Mouse (Mus musculus) inflammation-experienced regulatory T-cells, adult 6 months (primary cell): Measurements from ENCODE around the gene Robo1. TPM values are rescaled to one million over a fixed set of nuclear protein-coding genes. Genes with fewer than 3 reads are reported as not detected.

Experiments used
- ATAC-seq: one replicate; pipeline ENCODE4 v1.8.0; 2017
- polyA plus RNA-seq, 3 experiments: library from polyadenylated mRNA; unstranded; fragments of 100-300 nt; shearing (Covaris generic); gene quantifications; one replicate each; pipeline ENCODE4 v1.2.1; 2017

Robo1 gene
- polyA plus RNA-seq, 3 experiments from 2014 or later: 0.29 to 0.59 TPM; not detected in 1

GRCm38 (mm10) chr16:72939862-72940261 lies 631.8 kb downstream of the Robo1 start:
- ATAC-seq: no peak

GRCm38 (mm10) chr16:72940786-72941185 lies 632.7 kb downstream of the Robo1 start:
- ATAC-seq: no peak

GRCm38 (mm10) chr16:72944403-72944802 lies 636.3 kb downstream of the Robo1 start:
- ATAC-seq: no peak

GRCm38 (mm10) chr16:72951969-72952368 lies 643.9 kb downstream of the Robo1 start:
- no peak for ATAC-seq

GRCm38 (mm10) chr16:72959018-72959702 lies 651.1 kb downstream of the Robo1 start:
- ATAC-seq: no peak

- no peak for ATAC-seq
These were observed 651.7 kb downstream of the Robo1 start for GRCm38 (mm10) chr16:72959823-72960222.

GRCm38 (mm10) chr16:72963782-72964181 lies 655.7 kb downstream of the Robo1 start:
- ATAC-seq: no peak

GRCm38 (mm10) chr16:72967509-72967908 lies 659.4 kb downstream of the Robo1 start:
- no peak for ATAC-seq

- no peak for ATAC-seq
These were observed 661.9 kb downstream of the Robo1 start for GRCm38 (mm10) chr16:72969990-72970389.

- no peak for ATAC-seq
These were observed 665.6 kb downstream of the Robo1 start for GRCm38 (mm10) chr16:72973685-72974084.

- no peak for ATAC-seq
These were observed 666.6 kb downstream of the Robo1 start for GRCm38 (mm10) chr16:72974681-72975080.

- ATAC-seq: no peak
These were observed 668.9 kb downstream of the Robo1 start for GRCm38 (mm10) chr16:72976849-72977576.

GRCm38 (mm10) chr16:72979407-72980219 lies 671.5 kb downstream of the Robo1 start:
- ATAC-seq: no peak

- ATAC-seq: no peak
These were observed 682.5 kb downstream of the Robo1 start for GRCm38 (mm10) chr16:72990376-72991167.

- no peak for ATAC-seq
These were observed 685.1 kb downstream of the Robo1 start for GRCm38 (mm10) chr16:72993189-72993588.

GRCm38 (mm10) chr16:72993594-72993993 lies 685.5 kb downstream of the Robo1 start:
- no peak for ATAC-seq

GRCm38 (mm10) chr16:72995251-72995954 lies 687.3 kb downstream of the Robo1 start:
- ATAC-seq: no peak

GRCm38 (mm10) chr16:72995955-72996535 lies 687.9 kb downstream of the Robo1 start:
- ATAC-seq: no peak

- ATAC-seq: no peak
These were observed 690.6 kb downstream of the Robo1 start for GRCm38 (mm10) chr16:72998677-72999076.

- ATAC-seq: no peak
These were observed 694.6 kb downstream of the Robo1 start for GRCm38 (mm10) chr16:73002685-73003084.

GRCm38 (mm10) chr16:73004601-73005000 lies 696.5 kb downstream of the Robo1 start:
- ATAC-seq: no peak
